Mouse (Mus musculus): ENCODE data around the gene Kdm7a. TPM values are rescaled to one million over a fixed set of nuclear protein-coding genes. Genes with fewer than 3 reads are reported as not detected.

Kdm7a gene
- polyA plus RNA-seq (2016; fragmentation: Nextera tagmentation; extraction: Ambion mirVana) = 11.3 and 11.6 TPM in 2 replicates

- peaks cover 6% of the 10 kb centered on the region; the same call in 1 of the 2 replicates for H3K4me1 ChIP-seq (replicated peaks)
- under 1% methylated on average over 111 of the region's 124 CpGs for WGBS
- H3K4me3 ChIP-seq (replicated peaks) = peak within 1 kb of the TSS; percentile 100
- H3K9me3 ChIP-seq = no peaks in the 10 kb centered on the region
- peak within 1 kb of the TSS; percentile 98 for H3K27ac ChIP-seq
- H3K4me2 ChIP-seq = peak within 1 kb of the TSS; percentile 78
- peak within 1 kb of the TSS; percentile 99 for H3K9ac ChIP-seq (replicated peaks)
- peak; percentile 78 for ATAC-seq (ENCODE audit: insufficient number of reproducible peaks, insufficient read depth, low FRiP score, low TSS enrichment, low read depth)
- H3K27me3 ChIP-seq = no peaks in the 10 kb centered on the region
- no peaks in the 10 kb centered on the region for H3K36me3 ChIP-seq
Measured at GRCm38 (mm10) chr6:39206581-39207461, at the start of gene Kdm7a. TSS of gene Kdm7a (minus strand) at chr6:39206789.

- Histone ChIP-seq H3K9ac (replicated peaks) (no peak overlapping the region), H3K36me3 (no peaks in the 10 kb centered on the region), H3K27me3 (peaks cover 17% of the 10 kb centered on the region), H3K4me3 (replicated peaks) (no peak overlapping the region), H3K4me2 (no peak overlapping the region), H3K4me1 (replicated peaks) (peaks cover 26% of the 10 kb centered on the region), H3K27ac (peak overlapping the region; percentile 42; the same call in 1 of the 2 replicates), H3K9me3 (no peaks in the 10 kb centered on the region)
- 0 out of 2 replicates have a peak, but pooled peaks have one; percentile 12 for ATAC-seq (ENCODE audit: insufficient number of reproducible peaks, insufficient read depth, low FRiP score, low TSS enrichment, low read depth)
- 51% methylated on average over 8 of the region's 8 CpGs for WGBS
Measured at GRCm38 (mm10) chr6:39255271-39255670, 48.7 kb upstream of the Kdm7a start.

GRCm38 (mm10) chr6:39250055-39250454, 43.5 kb upstream of the Kdm7a start:
- Histone ChIP-seq H3K27me3 (peaks cover 3% of the 10 kb centered on the region; the same call in 1 of the 2 replicates), H3K4me3 (replicated peaks) (no peak overlapping the region), H3K9ac (replicated peaks) (no peak overlapping the region), H3K9me3 (no peaks in the 10 kb centered on the region), H3K36me3 (no peaks in the 10 kb centered on the region), H3K4me1 (replicated peaks) (0 out of 2 replicates have a peak, but pooled peaks cover 2% of the 10 kb centered on the region), H3K27ac (no peak overlapping the region), H3K4me2 (no peak overlapping the region)
- ATAC-seq (ENCODE audit: insufficient number of reproducible peaks, insufficient read depth, low FRiP score, low TSS enrichment, low read depth) = no peak
- 92% methylated on average over 2 of the region's 2 CpGs for WGBS

- Histone ChIP-seq H3K27me3 (no peaks in the 10 kb centered on the region), H3K27ac (no peak overlapping the region), H3K4me1 (replicated peaks) (peaks cover under 1% of the 10 kb centered on the region; the same call in 1 of the 2 replicates), H3K9ac (replicated peaks) (no peak overlapping the region), H3K9me3 (no peaks in the 10 kb centered on the region), H3K4me2 (no peak overlapping the region), H3K4me3 (replicated peaks) (no peak overlapping the region), H3K36me3 (no peaks in the 10 kb centered on the region)
- ATAC-seq (ENCODE audit: insufficient number of reproducible peaks, insufficient read depth, low FRiP score, low TSS enrichment, low read depth) = no peak
- WGBS = 52% methylated on average over 16 of the region's 16 CpGs
Measured at GRCm38 (mm10) chr6:39249176-39249770, 42.7 kb upstream of the Kdm7a start.

GRCm38 (mm10) chr6:39244066-39244465, 37.5 kb upstream of the Kdm7a start:
- no peak for ATAC-seq (ENCODE audit: insufficient number of reproducible peaks, insufficient read depth, low FRiP score, low TSS enrichment, low read depth)
- H3K9ac ChIP-seq (replicated peaks) = no peak overlapping the region
- peaks cover 24% of the 10 kb centered on the region for H3K4me1 ChIP-seq (replicated peaks)
- H3K4me3 ChIP-seq (replicated peaks) = no peak overlapping the region
- H3K27me3 ChIP-seq = no peaks in the 10 kb centered on the region
- 60% methylated on average over 9 of the region's 9 CpGs for WGBS
- no peaks in the 10 kb centered on the region for H3K9me3 ChIP-seq
- H3K36me3 ChIP-seq = no peaks in the 10 kb centered on the region
- peak overlapping the region; percentile 26 for H3K4me2 ChIP-seq
- H3K27ac ChIP-seq = peak overlapping the region; percentile 93

- Histone ChIP-seq H3K4me1 (replicated peaks) (peaks cover 24% of the 10 kb centered on the region), H3K27ac (peak overlapping the region; percentile 93), H3K9me3 (no peaks in the 10 kb centered on the region), H3K36me3 (no peaks in the 10 kb centered on the region), H3K4me2 (peak overlapping the region; percentile 26), H3K27me3 (no peaks in the 10 kb centered on the region), H3K9ac (replicated peaks) (no peak overlapping the region), H3K4me3 (replicated peaks) (no peak overlapping the region)
- WGBS = 35% methylated on average over 8 of the region's 8 CpGs
- no peak; the same call in 1 of the 2 replicates for ATAC-seq (ENCODE audit: insufficient number of reproducible peaks, insufficient read depth, low FRiP score, low TSS enrichment, low read depth)
Measured at GRCm38 (mm10) chr6:39243511-39243961, 36.9 kb upstream of the Kdm7a start.

- Histone ChIP-seq H3K27ac (peak overlapping the region; percentile 93), H3K9ac (replicated peaks) (no peak overlapping the region)
- 26% methylated on average over 8 of the region's 8 CpGs for WGBS
Measured at GRCm38 (mm10) chr6:39242718-39243471, 36.3 kb upstream of the Kdm7a start.

GRCm38 (mm10) chr6:39241421-39241891, 34.9 kb upstream of the Kdm7a start:
- no peaks in the 10 kb centered on the region for H3K9me3 ChIP-seq
- no peaks in the 10 kb centered on the region for H3K27me3 ChIP-seq
- no peak for ATAC-seq (ENCODE audit: insufficient number of reproducible peaks, insufficient read depth, low FRiP score, low TSS enrichment, low read depth)
- H3K9ac ChIP-seq (replicated peaks) = no peak overlapping the region
- no peak overlapping the region for H3K27ac ChIP-seq
- no peaks in the 10 kb centered on the region for H3K36me3 ChIP-seq
- H3K4me1 ChIP-seq (replicated peaks) = peaks cover 26% of the 10 kb centered on the region
- WGBS = 75% methylated on average over 4 of the region's 4 CpGs
- no peak overlapping the region for H3K4me3 ChIP-seq (replicated peaks)
- no peak overlapping the region for H3K4me2 ChIP-seq

More at GRCm38 (mm10) chr6:39242718-39243471, 36.3 kb upstream of the Kdm7a start:
- ATAC-seq (ENCODE audit: insufficient number of reproducible peaks, insufficient read depth, low FRiP score, low TSS enrichment, low read depth) = peak; percentile 90
- Histone ChIP-seq H3K9me3 (no peaks in the 10 kb centered on the region), H3K27me3 (no peaks in the 10 kb centered on the region), H3K4me2 (peak overlapping the region; percentile 26; the same call in 1 of the 2 replicates), H3K36me3 (no peaks in the 10 kb centered on the region), H3K4me3 (replicated peaks) (no peak overlapping the region), H3K4me1 (replicated peaks) (peaks cover 24% of the 10 kb centered on the region)

- ATAC-seq (ENCODE audit: insufficient number of reproducible peaks, insufficient read depth, low FRiP score, low TSS enrichment, low read depth) = no peak
Measured at GRCm38 (mm10) chr6:39240956-39241355, 34.4 kb upstream of the Kdm7a start.

GRCm38 (mm10) chr6:39237887-39238286, 31.3 kb upstream of the Kdm7a start:
- peaks cover 12% of the 10 kb centered on the region for H3K4me1 ChIP-seq (replicated peaks)
- 30% methylated on average over 3 of the region's 3 CpGs for WGBS
- H3K4me2 ChIP-seq = no peak overlapping the region
- H3K36me3 ChIP-seq = no peaks in the 10 kb centered on the region
- no peaks in the 10 kb centered on the region for H3K27me3 ChIP-seq
- no peak overlapping the region for H3K4me3 ChIP-seq (replicated peaks)
- no peaks in the 10 kb centered on the region for H3K9me3 ChIP-seq
- no peak overlapping the region for H3K27ac ChIP-seq
- ATAC-seq (ENCODE audit: insufficient number of reproducible peaks, insufficient read depth, low FRiP score, low TSS enrichment, low read depth) = no peak
- H3K9ac ChIP-seq (replicated peaks) = no peak overlapping the region; the same call in 1 of the 2 replicates

More at GRCm38 (mm10) chr6:39240956-39241355, 34.4 kb upstream of the Kdm7a start:
- Histone ChIP-seq H3K4me3 (replicated peaks) (no peak overlapping the region), H3K27me3 (no peaks in the 10 kb centered on the region), H3K9me3 (no peaks in the 10 kb centered on the region), H3K36me3 (no peaks in the 10 kb centered on the region), H3K9ac (replicated peaks) (no peak overlapping the region), H3K4me2 (no peak overlapping the region), H3K27ac (no peak overlapping the region), H3K4me1 (replicated peaks) (peaks cover 26% of the 10 kb centered on the region)
- 90% methylated on average over 3 of the region's 3 CpGs for WGBS

Measured in limb, embryonic 12.5 days (tissue).